In the genomic region with DNA sequence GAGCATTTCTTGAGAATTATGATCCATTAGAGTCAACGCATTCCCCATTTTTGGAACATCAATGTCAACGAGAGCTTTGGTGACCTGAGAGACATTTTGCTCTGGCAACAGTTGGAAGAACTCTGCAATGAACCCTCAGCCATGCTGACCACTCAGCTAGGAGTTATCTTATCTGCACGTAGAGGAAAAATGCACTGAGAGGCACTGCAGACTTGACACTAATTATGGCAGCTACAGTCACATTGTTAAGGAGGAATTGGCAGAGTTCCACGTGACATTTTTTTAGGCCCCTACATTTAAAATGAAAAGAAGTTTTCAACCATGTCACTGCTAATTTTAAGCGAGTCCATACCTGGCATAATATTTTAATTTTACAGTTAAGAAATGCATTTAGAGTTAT, we compare ENCODE assay signal across 28 mouse cellular contexts.
DNase-seq lines count a peak whose midpoint lies in the region; ATAC-seq and TF ChIP-seq lines count a peak whose summit lies in the region.
"Had no signal": no experiment of that assay in that cellular context is flagged by ENCODE, and none has a peak within 500 bp of the region (broad histone marks: within the 10 kb centered on the region; RNA-seq: fewer than 3 reads in every experiment).

No protein-coding gene starts in this region.

- H3K27me3 ChIP-seq in heart, embryonic 13.5 days (replicated peaks): no peaks in the 10 kb centered on the region
- H3K27me3 ChIP-seq: embryonic facial prominence, embryonic 13.5 days; hindbrain, embryonic 15.5 days; kidney, embryonic 15.5 days; limb, embryonic 13.5 days; megakaryocyte, embryonic 14.5 days; midbrain, embryonic 12.5 days had no signal

- H3K27ac ChIP-seq in heart, embryonic 13.5 days (replicated peaks): peak overlapping the region; percentile 64
- H3K27ac ChIP-seq: embryonic facial prominence, embryonic 13.5 days; hindbrain, embryonic 15.5 days; kidney, embryonic 15.5 days; limb, embryonic 13.5 days; midbrain, embryonic 12.5 days; stomach, postnatal 0 days had no signal

- intact Hi-C loops in heart, postnatal 25 days (cut with DNase I): loop anchor here (10.0 kb wide), 1 partner anchor 1135 kb away; the partner anchor contains the start of gene Mmadhc
- intact Hi-C loops in heart, postnatal 10 days (cut with DNase I): loop anchor here (5.0 to 10.0 kb wide), 3 partner anchors 285 to 1125 kb away; partner anchors contain the start of gene Rnd3

- peaks cover 8% of the 10 kb centered on the region for H3K9me3 ChIP-seq in heart, embryonic 13.5 days
- H3K9me3 ChIP-seq: embryonic facial prominence, embryonic 13.5 days; hindbrain, embryonic 15.5 days; kidney, embryonic 15.5 days; megakaryocyte, embryonic 14.5 days had no signal

- peak; percentile 90 for DNase-seq in heart, adult 11 months
- DNase-seq in heart, postnatal 25 days (ENCODE audit: low spot score): no peak
- DNase-seq in brain, embryonic 14.5 days (ENCODE audit: low read depth): peak; percentile 37
- DNase-seq in heart, postnatal 10 days: peak; percentile 28 to 44
- no peak for DNase-seq in adrenal gland, adult (ENCODE audit: inconsistent age in 2 of 2, low spot score in 1 of 2)
- no peak for DNase-seq in spleen, postnatal 10 days (ENCODE audit: low spot score in 2 of 2)
- DNase-seq: adrenal gland, postnatal 25 days; cerebellum, adult 18-20 months; cerebellum, postnatal 10 days; gastrocnemius, postnatal 10 days; kidney, adult 18-20 months; kidney, postnatal 36 days; lung, postnatal 4 days; right cerebral cortex, postnatal 25 days; thymus, adult 18-20 months; thymus, postnatal 36 days had no signal

- TF ChIP-seq POLR2A in brain, embryonic 14.5 days (IDR thresholded peaks at IDR 0.05; ENCODE audit: borderline replicate concordance, extremely low read depth, insufficient read depth, insufficient read length, poor library complexity, severe bottlenecking): no peak

- H3K4me1 ChIP-seq in heart, embryonic 13.5 days: peaks cover 4% of the 10 kb centered on the region; the same call in 1 of the 2 replicates
- H3K4me1 ChIP-seq: embryonic facial prominence, embryonic 13.5 days; hindbrain, embryonic 15.5 days; kidney, embryonic 15.5 days; limb, embryonic 13.5 days; megakaryocyte, embryonic 14.5 days; midbrain, embryonic 12.5 days had no signal

- WGBS in heart, embryonic 13.5 days: 15% methylated on average over 5 of the region's 5 CpGs

- no peak overlapping the region for H3K4me3 ChIP-seq in heart, embryonic 13.5 days
- H3K4me3 ChIP-seq: embryonic facial prominence, embryonic 13.5 days; erythroblast, embryonic 14.5 days; hindbrain, embryonic 15.5 days; kidney, embryonic 15.5 days; limb, embryonic 13.5 days; megakaryocyte, embryonic 14.5 days; midbrain, embryonic 12.5 days had no signal

- peak; percentile 61; the same call in 1 of the 2 replicates for ATAC-seq in heart, embryonic 13.5 days (ENCODE audit: extremely low read depth, insufficient number of reproducible peaks, low FRiP score, low TSS enrichment)
- ATAC-seq: inflammation-experienced regulatory T-cells, adult 6 months; lung, postnatal 0 days had no signal

- H3K4me2 ChIP-seq in heart, embryonic 13.5 days: no peak overlapping the region
- H3K4me2 ChIP-seq: embryonic facial prominence, embryonic 13.5 days; hindbrain, embryonic 15.5 days; kidney, embryonic 15.5 days; limb, embryonic 13.5 days; liver, embryonic 11.5 days; midbrain, embryonic 12.5 days had no signal

- no peaks in the 10 kb centered on the region for H3K36me3 ChIP-seq in heart, embryonic 13.5 days
- H3K36me3 ChIP-seq: embryonic facial prominence, embryonic 13.5 days; hindbrain, embryonic 15.5 days; kidney, embryonic 15.5 days; limb, embryonic 13.5 days; midbrain, embryonic 12.5 days had no signal

- H3K9ac ChIP-seq in heart, embryonic 13.5 days: no peak overlapping the region
- H3K9ac ChIP-seq: embryonic facial prominence, embryonic 13.5 days; hindbrain, embryonic 15.5 days; kidney, embryonic 15.5 days; limb, embryonic 13.5 days; midbrain, embryonic 12.5 days had no signal

- TF ChIP-seq CTCF in brain, embryonic 14.5 days (IDR thresholded peaks at IDR 0.05; ENCODE audit: borderline replicate concordance, extremely low read depth, insufficient read depth, insufficient read length): no peak

Comparison
In these comparisons a context has a peak if more than half of its experiments do, and no peak if none do; other contexts are left out.
1. DNase-seq: peak in heart, adult 11 months (single experiment), brain, embryonic 14.5 days (single experiment) and heart, postnatal 10 days (2 of 2); none in heart, postnatal 25 days (single experiment), adrenal gland, adult (0 of 2) and spleen, postnatal 10 days (0 of 2).